In the genomic region with DNA sequence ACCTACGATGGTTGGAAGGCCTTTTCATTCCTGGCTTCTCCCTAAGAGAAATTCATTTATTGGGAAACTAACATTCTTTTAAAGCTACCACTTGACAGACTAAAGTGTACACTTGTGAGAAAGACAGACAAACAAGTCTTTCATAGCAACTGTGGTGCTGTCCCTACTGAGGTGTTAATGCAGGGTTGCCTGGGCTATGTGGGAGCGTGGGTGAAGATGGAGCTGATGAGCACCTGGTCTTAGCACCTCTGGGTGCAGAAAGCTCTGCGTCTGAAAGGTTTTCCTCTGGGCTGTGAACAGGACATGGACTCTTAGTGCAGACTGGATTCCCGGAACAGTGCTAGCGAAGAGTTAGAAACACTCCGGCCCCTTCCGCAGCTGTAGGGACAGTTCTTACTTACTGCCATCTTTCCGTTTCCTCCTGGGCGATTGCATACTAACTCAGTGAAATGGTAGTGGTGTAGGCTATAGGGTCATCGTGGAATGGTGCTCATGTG, we compare ENCODE assay signal across 32 mouse cellular contexts.
DNase-seq lines count a peak whose midpoint lies in the region; ATAC-seq lines count a peak whose summit lies in the region.
"Had no signal": no experiment of that assay in that cellular context is flagged by ENCODE, and none has a peak within 500 bp of the region (broad histone marks: within the 10 kb centered on the region; RNA-seq: fewer than 3 reads in every experiment).

No protein-coding gene starts in this region.

- H3K9me3 ChIP-seq in heart, embryonic 10.5 days, result no peaks in the 10 kb centered on the region
- H3K9me3 ChIP-seq in limb, embryonic 11.5 days (ENCODE audit: control insufficient read depth, low read length), result no peaks in the 10 kb centered on the region
- H3K9me3 ChIP-seq in limb, embryonic 10.5 days (replicated peaks), result no peaks in the 10 kb centered on the region
- H3K9me3 ChIP-seq: embryonic facial prominence, embryonic 10.5 days; embryonic facial prominence, embryonic 15.5 days; forebrain, embryonic 12.5 days; heart, embryonic 15.5 days; hindbrain, embryonic 12.5 days; kidney, embryonic 15.5 days; limb, embryonic 12.5 days had no signal

- H3K4me3 ChIP-seq in heart, embryonic 10.5 days, result no peak overlapping the region
- H3K4me3 ChIP-seq in limb, embryonic 11.5 days (ENCODE audit: low read depth, low read length), result no peak overlapping the region
- H3K4me3 ChIP-seq in limb, embryonic 10.5 days, result no peak overlapping the region
- H3K4me3 ChIP-seq: embryonic facial prominence, embryonic 10.5 days; embryonic facial prominence, embryonic 15.5 days; forebrain, embryonic 12.5 days; heart, embryonic 15.5 days; hindbrain, embryonic 12.5 days; kidney, embryonic 15.5 days; limb, embryonic 12.5 days had no signal

- no peak overlapping the region for H3K27ac ChIP-seq in heart, embryonic 10.5 days
- no peak overlapping the region; the same call in 1 of the 2 replicates for H3K27ac ChIP-seq in limb, embryonic 11.5 days (replicated peaks; ENCODE audit: low read depth, low read length)
- no peak overlapping the region for H3K27ac ChIP-seq in limb, embryonic 10.5 days
- H3K27ac ChIP-seq: embryonic facial prominence, embryonic 10.5 days; embryonic facial prominence, embryonic 15.5 days; forebrain, embryonic 12.5 days; heart, embryonic 15.5 days; hindbrain, embryonic 12.5 days; hindbrain, postnatal 0 days; kidney, embryonic 15.5 days; limb, embryonic 12.5 days; stomach, postnatal 0 days had no signal

- peaks cover 8% of the 10 kb centered on the region for H3K4me1 ChIP-seq in heart, embryonic 10.5 days
- no peaks in the 10 kb centered on the region for H3K4me1 ChIP-seq in limb, embryonic 11.5 days (ENCODE audit: control insufficient read depth, insufficient read depth, low read length)
- 0 out of 2 replicates have a peak, but pooled peaks cover 3% of the 10 kb centered on the region for H3K4me1 ChIP-seq in limb, embryonic 10.5 days

- H3K4me2 ChIP-seq in limb, embryonic 11.5 days (ENCODE audit: low read depth, severe bottlenecking), result no peak overlapping the region
- H3K4me2 ChIP-seq: embryonic facial prominence, embryonic 15.5 days; forebrain, embryonic 12.5 days; heart, embryonic 15.5 days; hindbrain, embryonic 12.5 days; kidney, embryonic 15.5 days; limb, embryonic 12.5 days; liver, embryonic 11.5 days had no signal

- peaks cover 29% of the 10 kb centered on the region for H3K36me3 ChIP-seq in heart, embryonic 10.5 days
- H3K36me3 ChIP-seq in limb, embryonic 11.5 days (ENCODE audit: control insufficient read depth, insufficient read depth, low read length), result no peaks in the 10 kb centered on the region; the same call in 1 of the 2 replicates
- peaks cover 64% of the 10 kb centered on the region for H3K36me3 ChIP-seq in limb, embryonic 10.5 days

- no peak overlapping the region for H3K9ac ChIP-seq in limb, embryonic 11.5 days (ENCODE audit: low read length)
- H3K9ac ChIP-seq: embryonic facial prominence, embryonic 15.5 days; forebrain, embryonic 12.5 days; forebrain, postnatal 0 days; heart, embryonic 15.5 days; hindbrain, embryonic 12.5 days; kidney, embryonic 15.5 days; limb, embryonic 12.5 days had no signal

- ATAC-seq in limb, embryonic 11.5 days (ENCODE audit: insufficient number of reproducible peaks, low FRiP score, low TSS enrichment, low read depth), result no peak
- peak; percentile 73 for ATAC-seq in inflammation-experienced regulatory T-cells, adult 6 months
- ATAC-seq: forebrain, postnatal 0 days; hindbrain, postnatal 0 days had no signal

- no peaks in the 10 kb centered on the region for H3K27me3 ChIP-seq in heart, embryonic 10.5 days (ENCODE audit: insufficient read depth, poor library complexity, severe bottlenecking)
- no peaks in the 10 kb centered on the region for H3K27me3 ChIP-seq in limb, embryonic 11.5 days (ENCODE audit: control insufficient read depth, insufficient read depth, low read length)
- H3K27me3 ChIP-seq in limb, embryonic 10.5 days (ENCODE audit: low read depth, poor library complexity, severe bottlenecking), result no peaks in the 10 kb centered on the region
- H3K27me3 ChIP-seq: embryonic facial prominence, embryonic 15.5 days; forebrain, embryonic 12.5 days; heart, embryonic 15.5 days; hindbrain, embryonic 12.5 days; kidney, embryonic 15.5 days; limb, embryonic 12.5 days had no signal

- peak; percentile 72 for DNase-seq in heart, embryonic 10.5 days (ENCODE audit: low spot score)
- DNase-seq in heart, postnatal 4 days, result no peak
- DNase-seq in limb, embryonic 11.5 days (ENCODE audit: low spot score), result peak; percentile 19
- DNase-seq in limb, embryonic 10.5 days (ENCODE audit: low spot score), result no peak
- peak; percentile 62 for DNase-seq in CD4-positive, CD25-positive, alpha-beta regulatory T cell, adult 2 months (ENCODE audit: low read depth, low spot score)
- no peak for DNase-seq in frontal cortex, postnatal 10 days (ENCODE audit: low spot score in 2 of 2)
- DNase-seq: adrenal gland, postnatal 36 days; cerebellum, adult 2 months; cerebellum, postnatal 25 days; forebrain, postnatal 0 days; gastrocnemius, postnatal 10 days; kidney, adult 18-20 months; kidney, postnatal 36 days; layer of hippocampus, postnatal 36 days; lung, adult 18-20 months; lung, postnatal 10 days; midbrain, embryonic 14.5 days; retina, postnatal 1 day; right cerebral cortex, postnatal 14 days; thymus, adult 18-20 months; thymus, postnatal 36 days had no signal

- WGBS in heart, embryonic 10.5 days, result 86% methylated on average over 10 of the region's 10 CpGs
- WGBS in limb, embryonic 11.5 days, result 88% methylated on average over 10 of the region's 10 CpGs
- WGBS in limb, embryonic 10.5 days, result 87% methylated on average over 10 of the region's 10 CpGs

Comparison
In these comparisons a context has a peak if more than half of its experiments do, and no peak if none do; other contexts are left out.
1. DNase-seq: peak in heart, embryonic 10.5 days (single experiment), limb, embryonic 11.5 days (single experiment) and CD4-positive, CD25-positive, alpha-beta regulatory T cell, adult 2 months (single experiment); none in heart, postnatal 4 days (single experiment), limb, embryonic 10.5 days (single experiment) and frontal cortex, postnatal 10 days (0 of 2).